In the genomic region with DNA sequence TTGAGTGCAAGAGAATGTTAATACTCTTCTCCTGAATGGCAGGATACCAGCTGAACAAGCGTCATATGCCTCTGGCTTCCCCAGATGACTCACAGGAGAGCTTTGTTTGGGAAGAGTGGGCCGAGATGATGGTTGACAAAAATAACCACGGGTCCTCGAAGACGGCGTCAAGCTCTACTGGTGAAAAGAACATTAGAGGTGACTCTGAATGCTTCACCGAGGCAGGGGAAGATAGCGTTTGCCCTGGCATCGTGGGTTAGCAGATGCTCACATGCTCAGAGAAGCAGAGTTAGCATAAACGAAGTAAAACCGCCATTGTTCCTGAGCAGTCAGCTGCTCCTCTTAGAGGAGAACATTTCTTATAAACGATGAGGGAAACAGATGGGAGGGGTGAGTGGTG, we compare ENCODE assay signal across 14 mouse cellular contexts. TPM values are rescaled to one million over a fixed set of nuclear protein-coding genes. Genes with fewer than 3 reads are reported as not detected.
DNase-seq lines count a peak whose midpoint lies in the region; ATAC-seq lines count a peak whose summit lies in the region.
"Had no signal": no experiment of that assay in that cellular context is flagged by ENCODE, and none has a peak within 500 bp of the region (broad histone marks: within the 10 kb centered on the region; RNA-seq: fewer than 3 reads in every experiment).

No protein-coding gene starts in this region.

- no peak overlapping the region for H3K4me2 ChIP-seq in embryonic facial prominence, embryonic 14.5 days (ENCODE audit: low read depth, low read length)
- H3K4me2 ChIP-seq in midbrain, embryonic 11.5 days: no peak overlapping the region
- H3K4me2 ChIP-seq: forebrain, embryonic 13.5 days; liver, embryonic 15.5 days; midbrain, embryonic 12.5 days had no signal

- intact Hi-C loops in left cerebral cortex, postnatal 36 days (cut with DNase I): no loop called here
- intact Hi-C loops in gastrocnemius, postnatal 14 days (cut with DNase I; ENCODE audit: low total_unique reads): no loop called here

- no peak overlapping the region for H3K9ac ChIP-seq in embryonic facial prominence, embryonic 14.5 days (ENCODE audit: low read depth, low read length)
- no peak overlapping the region for H3K9ac ChIP-seq in midbrain, embryonic 11.5 days (ENCODE audit: low read length)
- H3K9ac ChIP-seq: forebrain, embryonic 13.5 days; liver, embryonic 15.5 days; midbrain, embryonic 12.5 days had no signal

- DNase-seq in embryonic facial prominence, embryonic 14.5 days (ENCODE audit: low spot score): peak; percentile 13
- no peak for DNase-seq in embryonic facial prominence, embryonic 10.5 days (ENCODE audit: low spot score)
- peak; percentile 46 for DNase-seq in layer of hippocampus, adult 11-12 months (ENCODE audit: low spot score)
- no peak for DNase-seq in layer of hippocampus, adult 9-10 months (ENCODE audit: low spot score)
- peak; percentile 39 to 42 for DNase-seq in frontal cortex, postnatal 10 days (ENCODE audit: low spot score in 2 of 2)
- peak; percentile 75 to 76 for DNase-seq in left cerebral cortex, postnatal 36 days (ENCODE audit: low spot score in 2 of 2)
- no peak for DNase-seq in midbrain, embryonic 11.5 days (ENCODE audit: low spot score, missing footprints)
- no peak for DNase-seq in gastrocnemius, postnatal 14 days
- DNase-seq: adrenal gland, adult 8-10 months; cerebellum, postnatal 36 days had no signal

- H3K4me3 ChIP-seq in embryonic facial prominence, embryonic 14.5 days (ENCODE audit: low read depth, low read length): no peak overlapping the region
- H3K4me3 ChIP-seq in embryonic facial prominence, embryonic 10.5 days: no peak overlapping the region
- no peak overlapping the region for H3K4me3 ChIP-seq in midbrain, embryonic 11.5 days (ENCODE audit: low read depth, low read length)
- H3K4me3 ChIP-seq: forebrain, embryonic 13.5 days; liver, embryonic 15.5 days; midbrain, embryonic 12.5 days had no signal

- no peak overlapping the region for H3K27ac ChIP-seq in embryonic facial prominence, embryonic 14.5 days (replicated peaks; ENCODE audit: low read depth, low read length)
- no peak overlapping the region for H3K27ac ChIP-seq in embryonic facial prominence, embryonic 10.5 days (replicated peaks)
- H3K27ac ChIP-seq in midbrain, embryonic 11.5 days (ENCODE audit: low read depth, low read length): no peak overlapping the region
- H3K27ac ChIP-seq: forebrain, embryonic 13.5 days; liver, embryonic 15.5 days; midbrain, embryonic 12.5 days had no signal

- no peak for ATAC-seq in embryonic facial prominence, embryonic 14.5 days (ENCODE audit: low read depth)
- ATAC-seq in midbrain, embryonic 11.5 days (ENCODE audit: low FRiP score): no peak
- ATAC-seq: forebrain, embryonic 13.5 days had no signal

- no peaks in the 10 kb centered on the region for H3K4me1 ChIP-seq in embryonic facial prominence, embryonic 14.5 days (ENCODE audit: control insufficient read depth, insufficient read depth, low read length)
- H3K4me1 ChIP-seq in embryonic facial prominence, embryonic 10.5 days: peaks cover 25% of the 10 kb centered on the region
- H3K4me1 ChIP-seq in midbrain, embryonic 11.5 days (ENCODE audit: control insufficient read depth, insufficient read depth, low read length): no peaks in the 10 kb centered on the region; the same call in 1 of the 2 replicates
- H3K4me1 ChIP-seq: liver, embryonic 15.5 days had no signal

- WGBS in embryonic facial prominence, embryonic 14.5 days: 57% methylated on average over 12 of the region's 12 CpGs
- WGBS in embryonic facial prominence, embryonic 10.5 days: 74% methylated on average over 12 of the region's 12 CpGs
- 77% methylated on average over 12 of the region's 12 CpGs for WGBS in midbrain, embryonic 11.5 days

- no peaks in the 10 kb centered on the region for H3K9me3 ChIP-seq in embryonic facial prominence, embryonic 14.5 days (ENCODE audit: control insufficient read depth, low read length)
- H3K9me3 ChIP-seq in embryonic facial prominence, embryonic 10.5 days: no peaks in the 10 kb centered on the region
- no peaks in the 10 kb centered on the region for H3K9me3 ChIP-seq in midbrain, embryonic 11.5 days (ENCODE audit: control insufficient read depth, low read length)
- H3K9me3 ChIP-seq: forebrain, embryonic 13.5 days; G1E; liver, embryonic 15.5 days; midbrain, embryonic 12.5 days had no signal

- peaks cover 23% of the 10 kb centered on the region for H3K36me3 ChIP-seq in embryonic facial prominence, embryonic 14.5 days (ENCODE audit: control insufficient read depth, insufficient read depth, low read length)
- peaks cover 37% of the 10 kb centered on the region for H3K36me3 ChIP-seq in embryonic facial prominence, embryonic 10.5 days (replicated peaks)
- 0 out of 2 replicates have a peak, but pooled peaks cover 2% of the 10 kb centered on the region for H3K36me3 ChIP-seq in midbrain, embryonic 11.5 days (ENCODE audit: control insufficient read depth, insufficient read depth, low read length)

- H3K27me3 ChIP-seq in embryonic facial prominence, embryonic 14.5 days (replicated peaks; ENCODE audit: control insufficient read depth, insufficient read depth, low read length): no peaks in the 10 kb centered on the region
- no peaks in the 10 kb centered on the region for H3K27me3 ChIP-seq in embryonic facial prominence, embryonic 10.5 days (replicated peaks; ENCODE audit: low read depth, poor library complexity, severe bottlenecking)
- H3K27me3 ChIP-seq in midbrain, embryonic 11.5 days (ENCODE audit: control insufficient read depth, insufficient read depth, low read length): no peaks in the 10 kb centered on the region
- H3K27me3 ChIP-seq: forebrain, embryonic 13.5 days; liver, embryonic 15.5 days; midbrain, embryonic 12.5 days had no signal

RNA-seq across cellular contexts. Expression of a gene that starts 21.0 kb away (rescaled TPM):
- 48.4 and 54.3 TPM in 2 replicates for polyA plus RNA-seq in embryonic facial prominence, embryonic 14.5 days (2014; fragmentation: Nextera tagmentation; extraction: Ambion mirVana)
- polyA plus RNA-seq in embryonic facial prominence, embryonic 10.5 days (2016; fragmentation: Nextera tagmentation; extraction: Ambion mirVana): 41.9 and 44.2 TPM in 2 replicates
- total RNA-seq in left cerebral cortex, postnatal 36 days (2021): 10 to 100 TPM; 20.2 to 27.0 TPM
- polyA plus RNA-seq in midbrain, embryonic 11.5 days (2014; fragmentation: Nextera tagmentation; extraction: Ambion mirVana): 38.5 and 43.8 TPM in 2 replicates
- 1 to 10 TPM; 5.5 to 7.8 TPM for total RNA-seq in gastrocnemius, postnatal 14 days (2021)

RNA-seq across cellular contexts. Expression of a gene that starts 21.1 kb away (rescaled TPM):
- 16.6 and 17.2 TPM in 2 replicates for polyA plus RNA-seq in embryonic facial prominence, embryonic 14.5 days (2014; fragmentation: Nextera tagmentation; extraction: Ambion mirVana)
- polyA plus RNA-seq in embryonic facial prominence, embryonic 10.5 days (2016; fragmentation: Nextera tagmentation; extraction: Ambion mirVana): 11.2 and 12.9 TPM in 2 replicates
- 10 to 100 TPM; 18.7 to 21.8 TPM for total RNA-seq in left cerebral cortex, postnatal 36 days (2021)
- 12.5 and 12.6 TPM in 2 replicates for polyA plus RNA-seq in midbrain, embryonic 11.5 days (2014; fragmentation: Nextera tagmentation; extraction: Ambion mirVana)
- 1 to 10 TPM; 7.2 to 8.8 TPM for total RNA-seq in gastrocnemius, postnatal 14 days (2021)

Comparison
In these comparisons a context has a peak if more than half of its experiments do, and no peak if none do; other contexts are left out.
1. DNase-seq: peak in embryonic facial prominence, embryonic 14.5 days (single experiment), layer of hippocampus, adult 11-12 months (single experiment), frontal cortex, postnatal 10 days (2 of 2) and left cerebral cortex, postnatal 36 days (2 of 2); none in embryonic facial prominence, embryonic 10.5 days (single experiment), layer of hippocampus, adult 9-10 months (single experiment), midbrain, embryonic 11.5 days (single experiment) and gastrocnemius, postnatal 14 days (single experiment).